Mouse (Mus musculus) liver, embryonic 11.5 days (tissue): ENCODE data around the gene Dzip1. TPM values are rescaled to one million over a fixed set of nuclear protein-coding genes. Genes with fewer than 3 reads are reported as not detected.

ENCODE experiments used
- ATAC-seq: fragments of 200-750 bp; cut with Nextera tagmentation; replicated peaks from 2 replicates; pipeline ENCODE4 v1.8.0; 2017; ENCODE audit warnings: moderate number of reproducible peaks, mild to moderate bottlenecking, moderate TSS enrichment, moderate library complexity; ENCODE audit not compliant: low FRiP score
- DNase-seq: peaks from one replicate; pipeline ENCODE4 v3.0.0-alpha.2; 2017; ENCODE audit warnings: low spot score
- H3K27ac ChIP-seq: fragments of 300-500 bp; sonication (generic); 2 replicates; pipeline ENCODE4 v1.5.1; 2014; ENCODE audit warnings: mild to moderate bottlenecking, low read depth, low read length, control low read depth
- H3K27me3 ChIP-seq: fragments of 300-500 bp; sonication (generic); replicated peaks from 2 replicates; pipeline ENCODE4 v1.6.1; 2014; ENCODE audit warnings: low read length, mixed read lengths; ENCODE audit not compliant: control insufficient read depth, insufficient read depth
- H3K36me3 ChIP-seq: fragments of 300-500 bp; sonication (generic); 2 replicates; pipeline ENCODE4 v1.6.1; 2014; ENCODE audit warnings: mild to moderate bottlenecking, low read length, moderate library complexity, mixed read lengths; ENCODE audit not compliant: control insufficient read depth, insufficient read depth
- H3K4me1 ChIP-seq: fragments of 300-500 bp; sonication (generic); replicated peaks from 2 replicates; pipeline ENCODE4 v1.6.1; 2014; ENCODE audit warnings: low read length, mixed read lengths; ENCODE audit not compliant: control insufficient read depth, insufficient read depth
- H3K4me2 ChIP-seq: fragments of 300-500 bp; sonication (generic); 2 replicates; pipeline ENCODE4 v1.6.1; 2014; ENCODE audit warnings: mild to moderate bottlenecking, control low read depth, moderate library complexity
- H3K4me3 ChIP-seq: fragments of 300-500 bp; sonication (generic); 2 replicates; pipeline ENCODE4 v1.5.1; 2014; ENCODE audit warnings: low read depth, low read length, control low read depth
- H3K9ac ChIP-seq: fragments of 300-500 bp; sonication (generic); 2 replicates; pipeline ENCODE4 v1.6.1; 2014; ENCODE audit warnings: low read depth, low read length, control low read depth
- H3K9me3 ChIP-seq: fragments of 300-500 bp; sonication (generic); 2 replicates; pipeline ENCODE4 v1.6.1; 2016; ENCODE audit warnings: low read length, inconsistent platforms, mixed read lengths; ENCODE audit not compliant: control insufficient read depth
- WGBS: fragments of 180-500 bp; shearing (Covaris S2); extraction: QIAGEN DNeasy Blood & Tissue Kit; methylation state at CpG from one replicate; pipeline ENCODE4 v1.1.7; 2014; 5-methylcytosine and 5-hydroxymethylcytosine counted together
- polyA plus RNA-seq: library from polyadenylated mRNA; unstranded; fragments of >200 nt; fragmentation: Nextera tagmentation; extraction: Ambion mirVana; gene quantifications from 2 replicates; pipeline ENCODE4 v1.2.1, GENCODE M21; 2014

Dzip1 gene
- polyA plus RNA-seq: 7.2 and 7.8 TPM in 2 replicates

DNA sequence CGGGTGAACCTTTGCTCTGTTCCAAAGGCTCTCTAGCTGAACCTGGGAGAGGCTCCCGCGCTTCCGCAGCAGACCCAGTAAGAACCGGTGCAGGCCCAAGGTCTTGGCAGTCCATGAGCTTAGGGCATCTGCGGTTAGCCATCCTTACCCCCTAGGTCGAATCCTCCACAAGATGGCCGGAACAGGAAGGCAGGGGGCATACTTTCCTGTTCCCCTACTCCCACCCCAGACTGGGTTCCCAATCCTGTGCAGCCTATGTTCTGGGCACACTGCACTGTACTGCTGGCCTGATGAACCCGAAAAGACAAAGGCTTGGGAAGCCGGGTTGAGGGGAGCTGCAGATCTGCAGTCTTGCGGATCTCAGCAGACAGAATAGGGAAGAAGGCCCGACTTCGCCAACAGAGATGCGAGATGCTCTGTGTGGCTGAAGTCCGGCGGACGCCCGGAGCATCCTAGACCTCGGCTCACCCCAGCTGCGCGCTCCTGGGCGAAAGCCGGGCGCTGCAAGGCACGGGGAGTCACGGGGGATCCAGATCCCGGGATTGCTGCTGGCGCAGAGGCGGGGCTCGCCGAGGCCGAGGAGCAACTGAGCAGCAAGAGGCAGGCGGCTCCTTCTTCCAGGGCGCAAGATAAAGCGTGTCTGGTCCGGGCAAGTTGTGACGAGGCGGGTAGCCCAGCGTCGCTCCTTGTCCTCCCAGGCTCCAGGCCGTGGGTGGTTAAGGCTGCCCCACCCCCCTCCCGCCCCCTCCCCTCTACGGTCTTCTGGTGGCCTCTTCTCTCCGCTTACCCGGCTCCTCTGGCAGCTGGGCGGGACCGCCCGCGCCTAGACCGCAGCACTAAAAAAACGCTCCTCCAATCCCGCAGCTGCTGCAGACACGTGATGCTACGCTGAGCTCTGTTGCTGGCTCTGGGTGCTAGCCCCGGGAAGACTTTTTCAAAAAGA is at the start of gene Dzip1:
Gene Dzip1, minus strand, starts transcription at position 788 of the 943 bp plus-strand sequence.
- H3K4me3 ChIP-seq: peak within 1 kb of the TSS; percentile 54
- H3K4me1 ChIP-seq: peaks cover 11% of the 10 kb centered on the region
- H3K27me3 ChIP-seq: peaks cover 62% of the 10 kb centered on the region
- peak within 1 kb of the TSS; percentile 51 for H3K9ac ChIP-seq
- peak; percentile 61 for ATAC-seq
- DNase-seq: peak; percentile 65
- no peaks in the 10 kb centered on the region for H3K36me3 ChIP-seq
- 2% methylated on average over 55 of the region's 55 CpGs for WGBS
- H3K9me3 ChIP-seq: no peaks in the 10 kb centered on the region
- peak within 1 kb of the TSS; percentile 53; the same call in 1 of the 2 replicates for H3K27ac ChIP-seq
- peak within 1 kb of the TSS; percentile 75 for H3K4me2 ChIP-seq

DNA sequence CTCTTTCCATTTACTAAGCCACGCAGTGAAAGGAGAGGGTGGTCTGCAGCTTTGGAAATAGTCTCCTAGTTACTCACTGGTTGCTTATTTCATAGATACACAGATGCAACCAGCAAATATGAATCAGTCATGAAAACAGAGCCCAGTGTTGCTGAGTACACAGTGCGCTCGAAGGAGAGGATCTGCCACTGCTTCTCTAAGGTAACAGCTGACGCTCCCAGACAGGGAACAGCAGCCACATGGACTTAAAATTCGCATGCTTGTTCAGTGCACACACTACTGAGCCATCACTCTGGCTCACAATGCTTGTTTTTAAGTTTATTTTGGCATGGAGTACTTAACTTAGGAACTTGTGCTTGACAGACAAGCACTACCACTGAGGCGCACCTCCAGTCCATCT is 47.0 kb upstream of the Dzip1 start:
- Histone ChIP-seq H3K27me3 (no peaks in the 10 kb centered on the region), H3K27ac (no peak overlapping the region), H3K4me2 (no peak overlapping the region), H3K4me3 (no peak overlapping the region), H3K4me1 (no peaks in the 10 kb centered on the region), H3K9me3 (no peaks in the 10 kb centered on the region), H3K9ac (no peak overlapping the region), H3K36me3 (peaks cover 20% of the 10 kb centered on the region; the same call in 1 of the 2 replicates)
- DNase-seq (no peak), ATAC-seq (no peak)
- 95% methylated on average over 6 of the region's 6 CpGs for WGBS

DNA sequence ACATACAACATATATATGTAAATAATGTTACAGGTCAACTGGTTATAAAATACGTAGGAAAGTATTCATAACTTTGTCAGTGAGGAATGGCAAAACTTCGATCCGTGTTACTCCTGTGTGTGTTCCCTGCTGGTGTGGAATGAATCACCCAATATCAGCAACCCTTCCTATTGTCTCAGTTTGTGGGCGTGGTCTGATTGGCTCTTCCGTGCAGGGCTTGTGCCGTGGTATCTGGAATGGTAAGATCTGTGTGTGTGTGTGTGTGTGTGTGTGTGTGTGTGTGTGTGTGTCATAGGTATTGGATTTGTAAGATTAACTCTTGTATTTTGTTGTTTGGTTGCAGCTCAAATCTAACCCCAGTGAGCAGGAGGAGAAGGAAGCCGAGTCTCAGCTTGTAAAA is 42.4 kb upstream of the Dzip1 start:
- WGBS: 79% methylated on average over 7 of the region's 7 CpGs

DNA sequence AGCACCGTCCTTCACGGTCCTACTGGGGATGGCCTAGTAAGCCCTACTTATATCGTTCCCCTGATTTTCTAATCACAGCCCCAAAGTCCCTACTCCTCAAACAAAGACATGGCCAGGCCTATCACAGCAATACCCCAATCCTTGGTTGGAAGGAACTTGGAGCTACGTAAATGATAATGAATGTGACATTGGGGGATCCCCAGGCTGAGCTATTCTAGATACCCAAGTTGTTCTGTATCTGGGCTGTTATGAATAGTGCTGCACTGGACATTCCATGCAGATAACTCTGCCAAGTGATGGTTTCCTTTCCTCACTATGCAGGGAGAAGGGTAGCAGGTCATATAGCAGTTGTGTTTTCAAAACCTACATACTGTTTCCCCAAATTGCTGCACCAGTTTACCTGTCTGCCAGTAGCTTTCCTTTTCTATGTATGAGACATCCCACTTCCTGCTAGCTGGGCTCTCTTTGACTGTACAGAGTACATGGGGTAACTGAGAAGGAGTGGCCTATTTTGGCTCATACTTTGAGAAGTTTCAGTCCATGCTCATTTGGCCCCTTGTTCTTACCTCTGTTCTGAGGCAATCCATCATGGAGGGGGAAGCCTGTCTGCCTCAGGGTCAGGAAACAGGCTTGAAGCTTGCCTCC is 40.2 kb upstream of the Dzip1 start:
- Histone ChIP-seq H3K4me3 (no peak overlapping the region), H3K27ac (no peak overlapping the region), H3K9me3 (no peaks in the 10 kb centered on the region), H3K4me2 (no peak overlapping the region), H3K4me1 (no peaks in the 10 kb centered on the region), H3K9ac (no peak overlapping the region), H3K27me3 (no peaks in the 10 kb centered on the region), H3K36me3 (peaks cover 7% of the 10 kb centered on the region; the same call in 1 of the 2 replicates)
- DNase-seq (no peak), ATAC-seq (no peak)
- WGBS: 91% methylated on average over 4 of the region's 4 CpGs

More for the DNA sequence above, 42.4 kb upstream of the Dzip1 start:
- no peaks in the 10 kb centered on the region for H3K4me1 ChIP-seq
- peaks cover 10% of the 10 kb centered on the region; the same call in 1 of the 2 replicates for H3K36me3 ChIP-seq
- no peak overlapping the region for H3K27ac ChIP-seq
- H3K4me2 ChIP-seq: no peak overlapping the region
- no peak for DNase-seq
- no peaks in the 10 kb centered on the region for H3K27me3 ChIP-seq
- H3K9me3 ChIP-seq: no peaks in the 10 kb centered on the region
- H3K9ac ChIP-seq: no peak overlapping the region
- no peak overlapping the region for H3K4me3 ChIP-seq
- no peak for ATAC-seq

DNA sequence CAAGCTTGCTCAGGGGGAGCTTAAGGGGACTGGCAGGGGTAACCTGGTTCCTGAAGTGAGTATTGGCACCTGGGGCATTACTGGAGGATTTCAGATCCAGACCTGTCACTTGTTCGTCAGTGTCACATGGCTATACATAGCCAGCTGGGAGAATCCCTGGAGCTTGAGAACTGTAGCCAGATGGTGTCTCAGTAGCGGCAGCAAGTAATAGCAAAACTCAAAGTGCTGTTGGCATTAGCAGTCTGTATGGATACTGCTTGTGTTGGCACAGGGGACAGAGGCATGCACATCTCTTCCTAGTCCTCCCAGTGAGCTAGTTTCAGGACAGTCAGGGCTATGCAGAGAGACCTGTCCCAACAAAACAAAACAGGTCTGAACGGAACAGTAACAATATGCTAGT is 32.8 kb upstream of the Dzip1 start:
- no peak overlapping the region for H3K4me2 ChIP-seq
- no peaks in the 10 kb centered on the region for H3K27me3 ChIP-seq
- H3K4me1 ChIP-seq: no peaks in the 10 kb centered on the region
- no peak overlapping the region for H3K4me3 ChIP-seq
- ATAC-seq: no peak
- no peak overlapping the region for H3K9ac ChIP-seq
- WGBS: 90% methylated on average over 3 of the region's 3 CpGs
- no peaks in the 10 kb centered on the region for H3K9me3 ChIP-seq
- H3K36me3 ChIP-seq: peaks cover 11% of the 10 kb centered on the region; the same call in 1 of the 2 replicates
- no peak for DNase-seq
- H3K27ac ChIP-seq: no peak overlapping the region

DNA sequence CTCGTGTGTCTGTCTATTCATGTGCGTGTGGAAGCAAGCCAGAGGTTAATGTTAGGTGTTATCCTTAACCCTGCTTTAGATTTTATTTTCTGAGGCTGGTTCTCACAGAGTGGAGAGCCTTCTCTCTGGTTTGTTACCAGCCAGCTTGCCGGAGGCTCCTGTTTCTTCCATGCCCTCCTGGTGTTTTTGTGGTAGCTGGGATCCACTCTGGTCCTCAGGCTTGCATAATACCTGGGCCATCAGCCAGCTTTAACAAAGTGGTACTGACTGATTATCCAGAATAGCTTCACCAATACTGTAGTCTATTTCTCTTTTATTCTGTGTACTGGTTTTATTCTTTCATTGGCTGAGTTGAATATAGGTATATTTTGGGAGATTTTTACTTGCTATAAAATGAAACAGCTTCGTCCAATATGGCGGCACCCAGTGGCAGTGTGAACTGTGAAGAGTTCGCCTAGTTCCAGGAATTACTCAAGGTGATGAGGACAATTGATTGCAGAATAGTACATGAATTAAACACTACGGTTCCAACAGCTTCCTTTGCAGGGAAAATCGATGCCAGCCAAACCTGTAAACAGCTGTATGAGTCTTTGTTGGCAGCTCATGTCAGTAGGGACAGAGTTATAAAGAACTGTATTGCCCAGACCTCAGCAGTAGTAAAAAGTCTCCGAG is 26.8 kb upstream of the Dzip1 start:
- no peak overlapping the region for H3K9ac ChIP-seq
- ATAC-seq (no peak), DNase-seq (no peak)
- H3K9me3 ChIP-seq: no peaks in the 10 kb centered on the region
- H3K4me2 ChIP-seq: no peak overlapping the region
- no peak overlapping the region for H3K27ac ChIP-seq
- no peaks in the 10 kb centered on the region for H3K4me1 ChIP-seq
- 90% methylated on average over 9 of the region's 9 CpGs for WGBS
- no peaks in the 10 kb centered on the region for H3K27me3 ChIP-seq
- peaks cover 4% of the 10 kb centered on the region; the same call in 1 of the 2 replicates for H3K36me3 ChIP-seq
- no peak overlapping the region for H3K4me3 ChIP-seq

DNA sequence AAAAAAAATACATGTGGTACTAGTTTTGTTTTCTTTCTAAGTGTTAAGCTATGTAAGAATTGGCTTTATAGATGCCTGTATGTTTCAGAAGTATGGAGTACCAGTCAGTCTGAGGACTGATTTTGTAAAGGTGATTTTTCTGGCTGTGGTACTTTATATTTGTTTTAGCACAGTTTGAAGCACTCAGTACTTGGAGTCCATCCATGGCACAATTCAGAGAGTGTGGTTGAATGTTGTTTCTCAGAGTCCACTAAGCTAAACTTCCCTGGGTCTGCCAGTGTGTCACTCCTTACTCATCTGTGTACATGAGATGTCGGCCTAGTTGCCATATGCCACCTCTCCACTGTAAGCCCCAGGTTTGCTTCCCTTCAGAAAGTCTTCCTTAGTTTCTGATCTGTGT is 23.6 kb upstream of the Dzip1 start:
- 90% methylated on average over 1 of the region's 1 CpGs for WGBS
- Histone ChIP-seq H3K27me3 (no peaks in the 10 kb centered on the region), H3K9ac (no peak overlapping the region), H3K27ac (no peak overlapping the region), H3K4me3 (no peak overlapping the region), H3K9me3 (no peaks in the 10 kb centered on the region), H3K4me1 (no peaks in the 10 kb centered on the region), H3K36me3 (peaks cover 4% of the 10 kb centered on the region; the same call in 1 of the 2 replicates), H3K4me2 (no peak overlapping the region)
- ATAC-seq (no peak), DNase-seq (no peak)

DNA sequence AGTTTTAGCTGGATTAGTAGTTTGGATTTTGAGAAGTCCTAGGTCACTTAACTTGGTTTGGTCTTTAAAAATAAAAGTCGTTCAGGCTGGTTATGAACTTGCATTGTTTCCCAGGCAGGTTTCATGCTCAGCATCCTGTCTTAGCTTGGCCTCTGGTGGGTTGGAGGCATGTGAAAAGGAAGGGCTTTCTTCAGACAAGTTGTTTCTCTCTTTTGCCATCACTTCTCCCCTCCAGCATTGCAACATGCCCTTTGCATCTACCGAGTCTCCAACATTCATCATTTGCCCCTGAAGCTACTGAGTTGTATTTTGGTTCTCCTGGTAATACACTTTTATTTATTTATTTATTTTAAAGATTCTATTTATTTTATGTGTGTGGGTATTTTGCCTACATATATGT is 19.4 kb upstream of the Dzip1 start:
- Histone ChIP-seq H3K27ac (no peak overlapping the region), H3K36me3 (no peaks in the 10 kb centered on the region), H3K4me1 (peaks cover 2% of the 10 kb centered on the region; the same call in 1 of the 2 replicates), H3K9ac (no peak overlapping the region), H3K4me2 (no peak overlapping the region), H3K9me3 (no peaks in the 10 kb centered on the region), H3K27me3 (no peaks in the 10 kb centered on the region), H3K4me3 (no peak overlapping the region)
- 80% methylated on average over 2 of the region's 2 CpGs for WGBS
- ATAC-seq (no peak), DNase-seq (no peak)
